Mouse (Mus musculus) left cerebral cortex, postnatal 36 days (tissue): Measurements from ENCODE around the gene C1qtnf7. TPM values are rescaled to one million over a fixed set of nuclear protein-coding genes. Genes with fewer than 3 reads are reported as not detected.

Source experiments
- DNase-seq, 2 experiments: peaks; one replicate each; pipeline ENCODE4 v3.0.0; 2021 to 2022; ENCODE audit warnings: low spot score in 2 of 2, mixed read lengths in 1 of 2
- intact Hi-C: fragments of 180-260 bp; cut with DNase I; formaldehyde crosslinking; loops from one replicate; pipeline ENCODE4 v1.15.1; 2025
- total RNA-seq, 2 experiments: library from RNA; stranded (reverse); gene quantifications; 2 replicates each; pipeline ENCODE4 v1.2.3; 2021

The C1qtnf7 gene
- 1 to 10 TPM; 1.2 to 1.3 TPM for total RNA-seq

- intact Hi-C loops: no loop called here
- DNase-seq: peak; percentile 17
Observed at GRCm38 (mm10) chr5:43515401-43515976, at the start of gene C1qtnf7. Gene C1qtnf7, plus strand, starts transcription at chr5:43515538.

- DNase-seq: no peak
- intact Hi-C loops: no loop called here
Observed at GRCm38 (mm10) chr5:43466762-43467161, 48.6 kb upstream of the C1qtnf7 start.

- intact Hi-C loops: no loop called here
- DNase-seq: no peak
Observed at GRCm38 (mm10) chr5:43467214-43467613, 48.1 kb upstream of the C1qtnf7 start.

GRCm38 (mm10) chr5:43468937-43469336 lies 46.4 kb upstream of the C1qtnf7 start:
- intact Hi-C loops: no loop called here
- DNase-seq: no peak

GRCm38 (mm10) chr5:43477953-43478352 lies 37.4 kb upstream of the C1qtnf7 start:
- no peak for DNase-seq
- intact Hi-C loops: no loop called here

- no peak for DNase-seq
- intact Hi-C loops: no loop called here
Observed at GRCm38 (mm10) chr5:43480046-43480445, 35.3 kb upstream of the C1qtnf7 start.

GRCm38 (mm10) chr5:43480786-43481185 lies 34.6 kb upstream of the C1qtnf7 start:
- intact Hi-C loops: no loop called here
- no peak for DNase-seq

- intact Hi-C loops: no loop called here
- no peak for DNase-seq
Observed at GRCm38 (mm10) chr5:43481824-43482223, 33.5 kb upstream of the C1qtnf7 start.

- DNase-seq: no peak
- intact Hi-C loops: loop anchor here (1.0 kb wide), 1 partner anchor 12 kb away; no protein-coding TSS in a partner anchor
Observed at GRCm38 (mm10) chr5:43501887-43502286, 13.5 kb upstream of the C1qtnf7 start.

GRCm38 (mm10) chr5:43504243-43504786 lies 11.0 kb upstream of the C1qtnf7 start:
- no peak for DNase-seq
- intact Hi-C loops: no loop called here

GRCm38 (mm10) chr5:43508470-43508869 lies 6.9 kb upstream of the C1qtnf7 start:
- no peak for DNase-seq
- intact Hi-C loops: no loop called here

- intact Hi-C loops: no loop called here
- DNase-seq: no peak
Observed at GRCm38 (mm10) chr5:43508892-43509291, 6.4 kb upstream of the C1qtnf7 start.

GRCm38 (mm10) chr5:43511126-43511525 lies 4.2 kb upstream of the C1qtnf7 start:
- DNase-seq: no peak
- intact Hi-C loops: no loop called here

GRCm38 (mm10) chr5:43516491-43516890 lies 1.2 kb downstream of the C1qtnf7 start:
- intact Hi-C loops: no loop called here
- DNase-seq: no peak

GRCm38 (mm10) chr5:43517313-43517712 lies 2.0 kb downstream of the C1qtnf7 start:
- DNase-seq: no peak
- intact Hi-C loops: no loop called here

- DNase-seq: no peak
- intact Hi-C loops: no loop called here
Observed at GRCm38 (mm10) chr5:43519905-43520304, 4.6 kb downstream of the C1qtnf7 start.

GRCm38 (mm10) chr5:43521369-43521768 lies 6.0 kb downstream of the C1qtnf7 start:
- no peak for DNase-seq
- intact Hi-C loops: no loop called here

- DNase-seq: no peak
- intact Hi-C loops: no loop called here
Observed at GRCm38 (mm10) chr5:43522866-43523265, 7.5 kb downstream of the C1qtnf7 start.

GRCm38 (mm10) chr5:43526874-43527584 lies 11.7 kb downstream of the C1qtnf7 start:
- intact Hi-C loops: no loop called here
- no peak for DNase-seq

GRCm38 (mm10) chr5:43530186-43530585 lies 14.8 kb downstream of the C1qtnf7 start:
- intact Hi-C loops: no loop called here
- no peak for DNase-seq

GRCm38 (mm10) chr5:43530886-43531285 lies 15.5 kb downstream of the C1qtnf7 start:
- DNase-seq: no peak
- intact Hi-C loops: no loop called here
